Mouse (Mus musculus) small intestine, adult 2 months (tissue): Measurements from ENCODE around the gene Hist1h3b. TPM values are rescaled to one million over a fixed set of nuclear protein-coding genes. Genes with fewer than 3 reads are reported as not detected.
A peak's percentile ranks its signal among the peaks of the same experiment; 100 is the strongest.

ENCODE experiments used
- H3K27ac ChIP-seq: fragments of 200-500 bp; 2 replicates; pipeline ENCODE4 v1.5.1; 2012; ENCODE audit warnings: low read depth, low read length, control low read depth, inconsistent platforms; ENCODE audit not compliant: insufficient read depth
- H3K27me3 ChIP-seq: fragments of 200-500 bp; 2 replicates; pipeline ENCODE4 v1.6.1; 2012; ENCODE audit warnings: mild to moderate bottlenecking, moderate library complexity, low read length, inconsistent platforms; ENCODE audit not compliant: control insufficient read depth, insufficient read depth
- H3K36me3 ChIP-seq: fragments of 200-500 bp; 2 replicates; pipeline ENCODE4 v1.6.1; 2012; ENCODE audit warnings: mild to moderate bottlenecking, low read length, control low read depth, inconsistent platforms; ENCODE audit not compliant: control insufficient read depth, insufficient read depth
- H3K4me1 ChIP-seq: fragments of 200-500 bp; 2 replicates; pipeline ENCODE4 v1.6.1; 2012; ENCODE audit warnings: low read length, inconsistent platforms, mixed read lengths; ENCODE audit not compliant: control insufficient read depth, insufficient read depth, insufficient read length
- H3K4me3 ChIP-seq: fragments of 200-500 bp; 2 replicates; pipeline ENCODE4 v1.5.1; 2012; ENCODE audit warnings: low read depth, mild to moderate bottlenecking, control low read depth, inconsistent platforms, low read length, moderate library complexity
- CTCF ChIP-seq: fragments of 200-500 bp; IDR thresholded peaks from 2 replicates; pipeline ENCODE4 v1.5.1; 2012; ENCODE audit warnings: low read depth, mild to moderate bottlenecking, control low read depth, inconsistent platforms, low read length, moderate library complexity, mixed read lengths; ENCODE audit not compliant: insufficient replicate concordance, insufficient read length; ENCODE audit errors: extremely low read depth
- POLR2A ChIP-seq: fragments of 200-500 bp; IDR thresholded peaks from 2 replicates; pipeline ENCODE4 v1.6.1; 2012; ENCODE audit warnings: low read depth, mild to moderate bottlenecking, control low read depth, inconsistent platforms, low read length, moderate library complexity
- WGBS: fragments of 180-500 bp; shearing (Covaris S2); methylation state at CpG from one replicate; pipeline ENCODE4 v1.1.7; 2018; 5-methylcytosine and 5-hydroxymethylcytosine counted together
- polyA plus RNA-seq: library from polyadenylated mRNA; depleted of rRNA; stranded (reverse); fragments of >200 nt; gene quantifications from 2 replicates; pipeline ENCODE4 v1.2.3, GENCODE M21; 2012

The Hist1h3b gene
- polyA plus RNA-seq, 1 experiment: 49.8 TPM

DNA sequence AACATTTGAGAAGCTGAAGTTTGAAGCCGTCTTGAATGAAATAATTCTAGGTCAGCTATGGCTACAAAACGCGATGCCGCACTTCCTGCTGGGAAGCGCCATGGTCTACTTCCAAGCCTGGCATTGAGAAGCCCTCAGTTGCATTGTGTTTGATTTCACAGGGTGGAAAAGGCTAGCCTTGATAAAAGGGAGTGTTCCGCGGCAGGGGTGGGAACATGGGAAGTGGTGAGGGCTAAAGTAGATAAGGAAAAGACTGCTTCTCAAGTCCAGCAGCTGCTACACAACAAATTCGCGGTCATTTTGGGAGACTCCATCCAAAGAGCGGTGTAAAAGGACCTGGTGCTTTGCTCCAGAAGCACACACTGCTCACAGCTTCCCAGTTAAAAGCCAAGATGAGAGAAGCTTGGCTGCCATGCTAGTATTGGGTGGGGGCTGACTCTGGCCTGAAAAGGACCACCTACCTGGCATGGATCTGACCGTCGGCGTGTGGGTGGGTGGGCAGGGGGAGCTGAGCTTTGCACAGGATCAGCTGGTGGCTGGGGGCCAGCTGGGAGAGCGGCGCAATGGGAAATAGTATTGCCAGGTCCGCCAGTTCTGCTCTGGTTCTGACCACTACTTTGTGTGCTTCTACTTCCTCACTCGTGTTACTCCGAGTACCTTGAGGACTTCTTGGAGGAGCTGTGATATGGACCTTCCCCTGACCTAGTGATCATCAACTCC is 23.4 kb upstream of the Hist1h3b start:
- Histone ChIP-seq H3K27ac (peak overlapping the region; percentile 0; the same call in 1 of the 2 replicates), H3K4me1 (peaks cover 10% of the 10 kb centered on the region; the same call in 1 of the 2 replicates), H3K36me3 (no peaks in the 10 kb centered on the region), H3K27me3 (no peaks in the 10 kb centered on the region), H3K4me3 (no peak overlapping the region)
- WGBS: 87% methylated on average over 18 of the region's 18 CpGs
- TF ChIP-seq POLR2A (no peak), CTCF (no peak)

- no peak for TF ChIP-seq CTCF
- TF ChIP-seq POLR2A: no peak
- WGBS: 80% methylated on average over 9 of the region's 9 CpGs
- peaks cover 5% of the 10 kb centered on the region; the same call in 1 of the 2 replicates for H3K4me1 ChIP-seq
- no peak overlapping the region for H3K4me3 ChIP-seq
- no peaks in the 10 kb centered on the region for H3K27me3 ChIP-seq
- no peak overlapping the region for H3K27ac ChIP-seq
- H3K36me3 ChIP-seq: no peaks in the 10 kb centered on the region
Measured at GRCm38 (mm10) chr13:23729192-23729525, 22.9 kb upstream of the Hist1h3b start.

DNA sequence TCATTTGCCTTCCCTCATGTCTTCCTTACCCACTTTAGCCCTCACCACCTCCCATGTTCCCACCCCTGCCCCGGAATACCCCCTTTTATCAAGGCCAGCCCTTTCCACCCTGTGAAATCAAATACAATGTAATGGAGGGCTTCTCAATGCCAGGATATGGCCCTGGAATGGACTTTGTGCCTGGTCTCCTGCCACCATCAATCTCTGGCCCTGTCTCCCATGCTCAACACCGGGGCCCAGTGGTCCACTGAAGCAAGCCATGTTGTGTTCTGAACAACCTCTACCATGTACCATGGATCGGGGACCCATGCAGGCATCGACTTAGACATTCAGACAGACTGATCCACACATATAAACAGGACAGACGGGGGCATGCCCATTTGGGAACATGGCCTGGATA is 22.4 kb upstream of the Hist1h3b start:
- H3K4me1 ChIP-seq: peaks cover 4% of the 10 kb centered on the region; the same call in 1 of the 2 replicates
- no peaks in the 10 kb centered on the region for H3K27me3 ChIP-seq
- no peak overlapping the region for H3K27ac ChIP-seq
- WGBS: 88% methylated on average over 5 of the region's 5 CpGs
- no peak overlapping the region for H3K4me3 ChIP-seq
- H3K36me3 ChIP-seq: no peaks in the 10 kb centered on the region
- no peak for TF ChIP-seq POLR2A
- no peak for TF ChIP-seq CTCF

DNA sequence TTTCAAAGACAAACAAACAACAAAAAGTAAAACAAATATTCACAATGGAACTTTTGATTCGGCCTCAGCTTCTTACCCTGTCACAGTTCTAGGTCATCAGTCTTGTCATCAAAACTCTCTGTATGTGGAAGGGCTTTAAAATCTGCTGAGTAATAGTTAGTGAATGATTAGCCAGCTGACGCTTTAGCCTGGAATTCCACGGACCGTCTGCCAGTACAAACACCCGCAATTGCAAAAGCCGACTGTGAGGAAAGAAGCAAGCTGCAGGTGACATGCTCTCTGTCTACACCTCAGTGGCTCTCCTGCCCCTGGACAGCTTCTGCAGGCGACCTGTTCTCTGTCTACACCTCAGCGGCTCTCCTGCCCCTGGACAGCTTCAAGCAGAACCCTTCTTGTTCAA is 21.6 kb upstream of the Hist1h3b start:
- peaks cover 4% of the 10 kb centered on the region; the same call in 1 of the 2 replicates for H3K4me1 ChIP-seq
- 0 out of 2 replicates have a peak overlapping the region, but pooled peaks have one; percentile 7 for H3K4me3 ChIP-seq
- TF ChIP-seq POLR2A (no peak), CTCF (no peak)
- no peak overlapping the region for H3K27ac ChIP-seq
- H3K36me3 ChIP-seq: no peaks in the 10 kb centered on the region
- no peaks in the 10 kb centered on the region for H3K27me3 ChIP-seq
- 18% methylated on average over 8 of the region's 8 CpGs for WGBS

DNA sequence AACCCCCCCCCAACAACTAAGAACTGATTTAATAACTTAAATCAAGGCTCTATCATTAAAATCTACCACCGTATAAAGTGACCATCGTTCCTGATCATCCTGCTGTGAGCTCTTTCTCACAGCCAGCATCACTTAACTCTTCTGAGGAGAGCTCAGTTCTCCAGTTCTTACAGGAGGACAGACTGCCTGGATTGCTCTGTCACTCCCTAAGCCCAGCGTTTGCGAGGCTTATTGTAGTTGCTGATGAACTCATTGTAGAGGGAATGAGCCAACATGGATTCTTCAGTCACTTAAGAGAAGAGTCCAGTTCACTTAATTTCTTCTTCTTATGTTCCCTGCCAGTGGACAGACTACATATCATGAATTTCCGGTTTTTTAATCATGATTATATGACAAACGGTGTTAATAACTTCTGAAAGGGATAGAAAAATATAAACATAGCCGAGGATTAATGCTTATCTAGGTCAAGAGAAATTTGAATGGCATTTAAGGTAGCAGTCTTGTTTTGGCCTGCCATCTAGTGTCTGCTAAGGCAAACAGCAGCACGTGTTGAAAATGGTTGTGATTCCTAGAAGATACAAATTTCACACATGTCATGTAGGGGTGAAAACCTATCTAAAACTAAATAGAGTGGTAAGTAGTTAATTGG is 19.8 kb upstream of the Hist1h3b start:
- Histone ChIP-seq H3K4me3 (no peak overlapping the region), H3K36me3 (no peaks in the 10 kb centered on the region), H3K4me1 (peaks cover 4% of the 10 kb centered on the region; the same call in 1 of the 2 replicates), H3K27ac (no peak overlapping the region), H3K27me3 (no peaks in the 10 kb centered on the region)
- no peak for TF ChIP-seq POLR2A
- TF ChIP-seq CTCF: no peak
- WGBS: 24% methylated on average over 8 of the region's 8 CpGs

- no peak overlapping the region for H3K4me3 ChIP-seq
- H3K4me1 ChIP-seq: no peaks in the 10 kb centered on the region
- no peaks in the 10 kb centered on the region for H3K27me3 ChIP-seq
- 88% methylated on average over 5 of the region's 5 CpGs for WGBS
- no peak for TF ChIP-seq CTCF
- TF ChIP-seq POLR2A: no peak
- H3K27ac ChIP-seq: no peak overlapping the region
- no peaks in the 10 kb centered on the region for H3K36me3 ChIP-seq
Measured at GRCm38 (mm10) chr13:23737091-23737490, 15.0 kb upstream of the Hist1h3b start.

DNA sequence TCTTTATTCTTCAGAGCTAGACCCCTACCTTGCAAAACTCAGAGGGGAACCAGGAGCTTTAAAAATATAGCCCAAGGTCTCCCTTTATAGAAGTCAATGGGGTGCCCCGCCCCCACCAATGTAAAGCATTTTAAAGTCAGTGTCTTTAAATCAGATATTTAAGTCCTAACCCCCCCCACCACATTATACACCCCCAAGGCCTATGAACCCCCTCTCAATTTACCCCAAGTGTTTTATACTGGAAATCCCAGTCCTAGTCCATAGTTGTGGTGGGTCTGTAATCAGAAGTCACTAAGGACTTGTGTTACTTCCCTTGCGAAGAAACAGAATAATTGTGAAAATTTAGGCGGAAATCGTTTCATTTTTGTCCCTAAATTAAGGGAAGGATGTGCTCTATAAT is 14.0 kb upstream of the Hist1h3b start:
- Histone ChIP-seq H3K4me1 (no peaks in the 10 kb centered on the region), H3K36me3 (no peaks in the 10 kb centered on the region), H3K4me3 (no peak overlapping the region), H3K27ac (peak overlapping the region; percentile 79), H3K27me3 (no peaks in the 10 kb centered on the region)
- WGBS: 25% methylated on average over 4 of the region's 4 CpGs
- TF ChIP-seq CTCF (no peak), POLR2A (no peak)
